Comparison of ENCODE assay signal across 8 mouse cellular contexts in the genomic region with DNA sequence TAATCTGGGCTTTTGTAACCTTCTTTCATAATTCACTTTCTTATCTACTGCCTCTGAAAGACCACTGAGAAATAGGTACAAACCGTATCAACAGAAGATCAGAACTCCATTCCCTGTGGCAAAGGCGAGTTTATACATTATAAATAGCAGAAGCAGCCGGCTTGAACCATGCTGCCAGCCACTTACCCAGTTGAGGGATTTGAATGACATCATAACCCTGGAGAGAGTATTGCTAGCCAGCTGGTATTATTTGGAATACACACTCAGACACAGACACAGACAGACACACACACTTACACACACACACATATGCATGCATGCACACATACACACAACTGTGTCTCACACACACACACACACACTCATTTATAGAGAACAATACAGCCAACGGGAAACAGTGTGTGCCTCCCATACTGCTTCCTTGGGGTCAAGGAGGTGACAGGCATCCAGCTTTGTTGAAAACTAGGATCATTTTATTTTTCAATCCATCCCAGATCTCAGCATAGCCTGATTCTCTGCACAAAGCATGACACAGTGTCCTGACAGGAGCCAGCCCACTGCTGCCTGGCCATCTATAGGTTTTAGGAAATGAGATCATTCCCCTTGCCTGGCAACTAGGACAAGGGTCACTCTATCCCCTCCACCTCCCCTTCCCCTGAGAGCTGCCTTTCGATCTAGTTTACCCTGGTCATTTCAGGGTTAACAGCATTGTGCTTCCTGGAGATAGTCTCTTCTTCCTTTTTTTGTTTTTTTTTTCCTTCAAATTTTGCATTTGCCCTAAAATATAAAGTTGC. TPM values are rescaled to one million over a fixed set of nuclear protein-coding genes. Genes with fewer than 3 reads are reported as not detected.
DNase-seq lines count a peak whose midpoint lies in the region; ATAC-seq and TF ChIP-seq lines count a peak whose summit lies in the region.

A gene (plus strand): TSS at position 253 of the 794 bp plus-strand sequence.

- TF ChIP-seq CTCF in stomach, postnatal 0 days (IDR thresholded peaks at IDR 0.05; ENCODE audit: low read depth): no peak

- ATAC-seq in kidney, embryonic 16.5 days (ENCODE audit: low FRiP score, low TSS enrichment): no peak
- ATAC-seq in limb, embryonic 14.5 days (ENCODE audit: low FRiP score, low read depth): no peak
- ATAC-seq in stomach, postnatal 0 days (ENCODE audit: low FRiP score, low TSS enrichment): no peak

- no peak within 1 kb of the TSS for H3K9ac ChIP-seq in kidney, embryonic 16.5 days (replicated peaks; ENCODE audit: low read length)
- H3K9ac ChIP-seq in limb, embryonic 14.5 days (ENCODE audit: low read depth, low read length, severe bottlenecking): peak within 1 kb of the TSS; percentile 69; the same call in 1 of the 2 replicates
- H3K9ac ChIP-seq in stomach, postnatal 0 days (ENCODE audit: low read length): no peak within 1 kb of the TSS; the same call in 1 of the 2 replicates

- WGBS in kidney, embryonic 16.5 days: 26% methylated on average over 5 of the region's 5 CpGs
- 35% methylated on average over 5 of the region's 5 CpGs for WGBS in heart, embryonic 10.5 days
- 28% methylated on average over 5 of the region's 5 CpGs for WGBS in limb, embryonic 14.5 days
- WGBS in stomach, postnatal 0 days: 27% methylated on average over 5 of the region's 5 CpGs

- H3K27me3 ChIP-seq in kidney, embryonic 16.5 days (ENCODE audit: insufficient read depth, low read length): peaks cover 15% of the 10 kb centered on the region; the same call in 1 of the 2 replicates
- H3K27me3 ChIP-seq in heart, embryonic 10.5 days (ENCODE audit: insufficient read depth, poor library complexity, severe bottlenecking): no peaks in the 10 kb centered on the region
- H3K27me3 ChIP-seq in limb, embryonic 14.5 days (ENCODE audit: control insufficient read depth, insufficient read depth, low read length): 0 out of 2 replicates have a peak, but pooled peaks cover under 1% of the 10 kb centered on the region
- no peaks in the 10 kb centered on the region for H3K27me3 ChIP-seq in stomach, postnatal 0 days (ENCODE audit: control insufficient read depth, insufficient read depth, low read length)

- H3K4me1 ChIP-seq in kidney, embryonic 16.5 days (ENCODE audit: insufficient read depth, low read length): peaks cover 41% of the 10 kb centered on the region
- peaks cover 12% of the 10 kb centered on the region; the same call in 1 of the 2 replicates for H3K4me1 ChIP-seq in brown adipose tissue, adult 24 weeks (ENCODE audit: control insufficient read depth, insufficient read depth, insufficient read length, low read length)
- peaks cover 49% of the 10 kb centered on the region for H3K4me1 ChIP-seq in heart, embryonic 10.5 days
- H3K4me1 ChIP-seq in limb, embryonic 14.5 days (ENCODE audit: control insufficient read depth, insufficient read depth, low read length): peaks cover 41% of the 10 kb centered on the region
- H3K4me1 ChIP-seq in stomach, postnatal 0 days (replicated peaks; ENCODE audit: control insufficient read depth, insufficient read depth): no peaks in the 10 kb centered on the region

- no peaks in the 10 kb centered on the region for H3K36me3 ChIP-seq in kidney, embryonic 16.5 days (ENCODE audit: insufficient read depth, low read length)
- no peaks in the 10 kb centered on the region for H3K36me3 ChIP-seq in heart, embryonic 10.5 days
- H3K36me3 ChIP-seq in limb, embryonic 14.5 days (ENCODE audit: control insufficient read depth, insufficient read depth, low read length): no peaks in the 10 kb centered on the region
- no peaks in the 10 kb centered on the region for H3K36me3 ChIP-seq in stomach, postnatal 0 days (ENCODE audit: control insufficient read depth, insufficient read depth, low read length)

- H3K4me3 ChIP-seq in kidney, embryonic 16.5 days (ENCODE audit: low read length): peak within 1 kb of the TSS; percentile 59
- peak within 1 kb of the TSS; percentile 45 for H3K4me3 ChIP-seq in brown adipose tissue, adult 24 weeks (ENCODE audit: insufficient read depth, low read depth, low read length)
- H3K4me3 ChIP-seq in heart, embryonic 10.5 days: peak within 1 kb of the TSS; percentile 63
- peak within 1 kb of the TSS; percentile 47 for H3K4me3 ChIP-seq in limb, embryonic 14.5 days (replicated peaks; ENCODE audit: low read length)
- H3K4me3 ChIP-seq in stomach, postnatal 0 days (ENCODE audit: low read depth, low read length): peak within 1 kb of the TSS; percentile 57

- H3K9me3 ChIP-seq in kidney, embryonic 16.5 days (ENCODE audit: low read length): no peaks in the 10 kb centered on the region
- no peaks in the 10 kb centered on the region for H3K9me3 ChIP-seq in heart, embryonic 10.5 days
- H3K9me3 ChIP-seq in limb, embryonic 14.5 days (ENCODE audit: control insufficient read depth, low read length): no peaks in the 10 kb centered on the region
- no peaks in the 10 kb centered on the region for H3K9me3 ChIP-seq in stomach, postnatal 0 days (ENCODE audit: control insufficient read depth, low read length)

- peak within 1 kb of the TSS; percentile 62 for H3K27ac ChIP-seq in kidney, embryonic 16.5 days (ENCODE audit: low read length)
- peak within 1 kb of the TSS; percentile 52 for H3K27ac ChIP-seq in brown adipose tissue, adult 24 weeks (replicated peaks; ENCODE audit: low read depth, low read length)
- peak within 1 kb of the TSS; percentile 79 for H3K27ac ChIP-seq in heart, embryonic 10.5 days
- peak within 1 kb of the TSS; percentile 89 for H3K27ac ChIP-seq in limb, embryonic 14.5 days (replicated peaks; ENCODE audit: low read depth, low read length)
- H3K27ac ChIP-seq in stomach, postnatal 0 days (replicated peaks): peak within 1 kb of the TSS; percentile 90

- no peak for TF ChIP-seq POLR2A in limb, embryonic 14.5 days (IDR thresholded peaks at IDR 0.05; ENCODE audit: borderline replicate concordance, extremely low read depth, insufficient read depth, insufficient read length)

- no peak for DNase-seq in kidney, postnatal 36 days
- no peak for DNase-seq in heart, embryonic 10.5 days (ENCODE audit: low spot score)
- no peak for DNase-seq in limb, embryonic 14.5 days (ENCODE audit: low spot score)
- DNase-seq in stomach, postnatal 0 days (ENCODE audit: low spot score): no peak
- no peak for DNase-seq in c-Kit-positive CD71-positive TER-119-positive erythroid progenitor cells, embryonic 14.5 days (ENCODE audit: low spot score)
- no peak for DNase-seq in B cell, adult 2 months

- peak within 1 kb of the TSS; percentile 80 for H3K4me2 ChIP-seq in kidney, embryonic 16.5 days (replicated peaks; ENCODE audit: low read depth, low read length)
- peak within 1 kb of the TSS; percentile 71 for H3K4me2 ChIP-seq in limb, embryonic 14.5 days (replicated peaks; ENCODE audit: low read depth, low read length, severe bottlenecking)
- H3K4me2 ChIP-seq in stomach, postnatal 0 days (replicated peaks; ENCODE audit: low read depth): peak within 1 kb of the TSS; percentile 70

- TF ChIP-seq EP300 in stomach, postnatal 0 days (optimal IDR thresholded peaks at IDR 0.05): no peak

RNA-seq across cellular contexts. Expression of the gene that starts here (rescaled TPM):
- polyA plus RNA-seq in kidney, embryonic 16.5 days (2015; fragmentation: Nextera tagmentation; extraction: Ambion mirVana): 30.5 and 32.4 TPM in 2 replicates
- polyA plus RNA-seq in brown adipose tissue, adult 24 weeks (2012; ENCODE audit: insufficient read depth, insufficient read length, missing spikeins): 39.0 and 47.2 TPM in 2 replicates
- 22.8 and 24.1 TPM in 2 replicates for polyA plus RNA-seq in heart, embryonic 10.5 days (2016; fragmentation: Nextera tagmentation; extraction: Ambion mirVana)
- 71.2 and 72.4 TPM in 2 replicates for polyA plus RNA-seq in limb, embryonic 14.5 days (2012; rRNA removed)
- 83.9 and 93.6 TPM in 2 replicates for polyA plus RNA-seq in limb, embryonic 14.5 days (2014; fragmentation: Nextera tagmentation; extraction: Ambion mirVana)
- 38.1 and 42.5 TPM in 2 replicates for polyA plus RNA-seq in stomach, postnatal 0 days (2015; fragmentation: Nextera tagmentation; extraction: Ambion mirVana)
